Mouse (Mus musculus): ENCODE data around the gene Reep3. TPM values are rescaled to one million over a fixed set of nuclear protein-coding genes. Genes with fewer than 3 reads are reported as not detected.
A peak's percentile ranks its signal among the peaks of the same experiment; 100 is the strongest.

Reep3 gene
- 35.7 and 38.2 TPM in 2 replicates for polyA plus RNA-seq (2014; fragmentation: Nextera tagmentation; extraction: Ambion mirVana)

- no peaks in the 10 kb centered on the region for H3K9me3 ChIP-seq (ENCODE audit: control insufficient read depth, low read length)
- peaks cover 25% of the 10 kb centered on the region for H3K4me1 ChIP-seq (replicated peaks; ENCODE audit: control insufficient read depth, insufficient read depth, low read length)
- H3K4me2 ChIP-seq (ENCODE audit: low read length), result peak within 1 kb of the TSS; percentile 83
- H3K4me3 ChIP-seq (ENCODE audit: low read depth, low read length), result peak within 1 kb of the TSS; percentile 90
- H3K27me3 ChIP-seq (replicated peaks; ENCODE audit: control insufficient read depth, insufficient read depth, low read length), result no peaks in the 10 kb centered on the region
- H3K27ac ChIP-seq (ENCODE audit: low read depth), result peak within 1 kb of the TSS; percentile 99
- DNase-seq (ENCODE audit: low spot score), result peak; percentile 89
- WGBS, result under 1% methylated on average over 85 of the region's 97 CpGs
- H3K9ac ChIP-seq (ENCODE audit: low read length), result peak within 1 kb of the TSS; percentile 100
- no peaks in the 10 kb centered on the region for H3K36me3 ChIP-seq (ENCODE audit: control insufficient read depth, insufficient read depth, low read length)
- ATAC-seq (replicated peaks; ENCODE audit: low FRiP score, low TSS enrichment, low read depth), result peak; percentile 81
These were observed at the start of gene Reep3 for GRCm38 (mm10) chr10:67096621-67097436. Gene Reep3, minus strand, starts transcription at chr10:67096945.

- Histone ChIP-seq H3K4me2 (ENCODE audit: low read length) (no peak overlapping the region), H3K4me3 (ENCODE audit: low read depth, low read length) (no peak overlapping the region), H3K36me3 (ENCODE audit: control insufficient read depth, insufficient read depth, low read length) (no peaks in the 10 kb centered on the region), H3K27ac (ENCODE audit: low read depth) (no peak overlapping the region), H3K4me1 (replicated peaks; ENCODE audit: control insufficient read depth, insufficient read depth, low read length) (no peaks in the 10 kb centered on the region), H3K27me3 (replicated peaks; ENCODE audit: control insufficient read depth, insufficient read depth, low read length) (no peaks in the 10 kb centered on the region), H3K9ac (ENCODE audit: low read length) (no peak overlapping the region), H3K9me3 (ENCODE audit: control insufficient read depth, low read length) (no peaks in the 10 kb centered on the region)
- 77% methylated on average over 4 of the region's 4 CpGs for WGBS
- DNase-seq (ENCODE audit: low spot score), result no peak
- ATAC-seq (replicated peaks; ENCODE audit: low FRiP score, low TSS enrichment, low read depth), result no peak
These were observed 48.9 kb upstream of the Reep3 start for GRCm38 (mm10) chr10:67145623-67146022.

- H3K4me2 ChIP-seq (ENCODE audit: low read length), result no peak overlapping the region
- DNase-seq (ENCODE audit: low spot score) (no peak), ATAC-seq (replicated peaks; ENCODE audit: low FRiP score, low TSS enrichment, low read depth) (no peak)
- H3K27ac ChIP-seq (ENCODE audit: low read depth), result no peak overlapping the region
- H3K4me3 ChIP-seq (ENCODE audit: low read depth, low read length), result no peak overlapping the region
- H3K27me3 ChIP-seq (replicated peaks; ENCODE audit: control insufficient read depth, insufficient read depth, low read length), result no peaks in the 10 kb centered on the region
- no peaks in the 10 kb centered on the region for H3K9me3 ChIP-seq (ENCODE audit: control insufficient read depth, low read length)
- H3K36me3 ChIP-seq (ENCODE audit: control insufficient read depth, insufficient read depth, low read length), result no peaks in the 10 kb centered on the region
- WGBS, result 63% methylated on average over 2 of the region's 2 CpGs
- no peak overlapping the region for H3K9ac ChIP-seq (ENCODE audit: low read length)
- no peaks in the 10 kb centered on the region for H3K4me1 ChIP-seq (replicated peaks; ENCODE audit: control insufficient read depth, insufficient read depth, low read length)
These were observed 47.5 kb upstream of the Reep3 start for GRCm38 (mm10) chr10:67144269-67144668.

GRCm38 (mm10) chr10:67143661-67144060 lies 46.9 kb upstream of the Reep3 start:
- DNase-seq (ENCODE audit: low spot score) (no peak), ATAC-seq (replicated peaks; ENCODE audit: low FRiP score, low TSS enrichment, low read depth) (no peak)
- no peaks in the 10 kb centered on the region for H3K4me1 ChIP-seq (replicated peaks; ENCODE audit: control insufficient read depth, insufficient read depth, low read length)
- no peaks in the 10 kb centered on the region for H3K27me3 ChIP-seq (replicated peaks; ENCODE audit: control insufficient read depth, insufficient read depth, low read length)
- no peak overlapping the region for H3K9ac ChIP-seq (ENCODE audit: low read length)
- H3K4me2 ChIP-seq (ENCODE audit: low read length), result no peak overlapping the region
- no peak overlapping the region for H3K4me3 ChIP-seq (ENCODE audit: low read depth, low read length)
- no peaks in the 10 kb centered on the region for H3K36me3 ChIP-seq (ENCODE audit: control insufficient read depth, insufficient read depth, low read length)
- H3K27ac ChIP-seq (ENCODE audit: low read depth), result no peak overlapping the region
- no peaks in the 10 kb centered on the region for H3K9me3 ChIP-seq (ENCODE audit: control insufficient read depth, low read length)

GRCm38 (mm10) chr10:67137437-67137836 lies 40.7 kb upstream of the Reep3 start:
- Histone ChIP-seq H3K9me3 (ENCODE audit: control insufficient read depth, low read length) (no peaks in the 10 kb centered on the region), H3K9ac (ENCODE audit: low read length) (no peak overlapping the region), H3K4me3 (ENCODE audit: low read depth, low read length) (no peak overlapping the region), H3K4me1 (replicated peaks; ENCODE audit: control insufficient read depth, insufficient read depth, low read length) (no peaks in the 10 kb centered on the region), H3K27ac (ENCODE audit: low read depth) (no peak overlapping the region), H3K27me3 (replicated peaks; ENCODE audit: control insufficient read depth, insufficient read depth, low read length) (no peaks in the 10 kb centered on the region), H3K36me3 (ENCODE audit: control insufficient read depth, insufficient read depth, low read length) (no peaks in the 10 kb centered on the region), H3K4me2 (ENCODE audit: low read length) (no peak overlapping the region)
- ATAC-seq (replicated peaks; ENCODE audit: low FRiP score, low TSS enrichment, low read depth) (no peak), DNase-seq (ENCODE audit: low spot score) (no peak)
- WGBS, result 90% methylated on average over 2 of the region's 2 CpGs

GRCm38 (mm10) chr10:67134322-67134721 lies 37.6 kb upstream of the Reep3 start:
- 92% methylated on average over 2 of the region's 2 CpGs for WGBS
- no peak overlapping the region for H3K4me3 ChIP-seq (ENCODE audit: low read depth, low read length)

GRCm38 (mm10) chr10:67131709-67132108 lies 35.0 kb upstream of the Reep3 start:
- Histone ChIP-seq H3K4me1 (replicated peaks; ENCODE audit: control insufficient read depth, insufficient read depth, low read length) (peaks cover 10% of the 10 kb centered on the region), H3K4me2 (ENCODE audit: low read length) (no peak overlapping the region), H3K27ac (ENCODE audit: low read depth) (no peak overlapping the region), H3K9me3 (ENCODE audit: control insufficient read depth, low read length) (no peaks in the 10 kb centered on the region), H3K27me3 (replicated peaks; ENCODE audit: control insufficient read depth, insufficient read depth, low read length) (no peaks in the 10 kb centered on the region), H3K9ac (ENCODE audit: low read length) (no peak overlapping the region), H3K4me3 (ENCODE audit: low read depth, low read length) (no peak overlapping the region), H3K36me3 (ENCODE audit: control insufficient read depth, insufficient read depth, low read length) (no peaks in the 10 kb centered on the region)
- WGBS, result 77% methylated on average over 1 of the region's 1 CpGs
- ATAC-seq (replicated peaks; ENCODE audit: low FRiP score, low TSS enrichment, low read depth) (no peak), DNase-seq (ENCODE audit: low spot score) (no peak)

More at GRCm38 (mm10) chr10:67134322-67134721, 37.6 kb upstream of the Reep3 start:
- Histone ChIP-seq H3K36me3 (ENCODE audit: control insufficient read depth, insufficient read depth, low read length) (no peaks in the 10 kb centered on the region), H3K4me2 (ENCODE audit: low read length) (no peak overlapping the region), H3K9me3 (ENCODE audit: control insufficient read depth, low read length) (no peaks in the 10 kb centered on the region), H3K27me3 (replicated peaks; ENCODE audit: control insufficient read depth, insufficient read depth, low read length) (no peaks in the 10 kb centered on the region), H3K4me1 (replicated peaks; ENCODE audit: control insufficient read depth, insufficient read depth, low read length) (no peaks in the 10 kb centered on the region), H3K27ac (ENCODE audit: low read depth) (no peak overlapping the region), H3K9ac (ENCODE audit: low read length) (no peak overlapping the region)
- DNase-seq (ENCODE audit: low spot score), result no peak
- no peak for ATAC-seq (replicated peaks; ENCODE audit: low FRiP score, low TSS enrichment, low read depth)

GRCm38 (mm10) chr10:67129531-67129930 lies 32.8 kb upstream of the Reep3 start:
- Histone ChIP-seq H3K4me3 (ENCODE audit: low read depth, low read length) (no peak overlapping the region), H3K4me2 (ENCODE audit: low read length) (no peak overlapping the region), H3K9me3 (ENCODE audit: control insufficient read depth, low read length) (no peaks in the 10 kb centered on the region), H3K27ac (ENCODE audit: low read depth) (no peak overlapping the region), H3K9ac (ENCODE audit: low read length) (no peak overlapping the region), H3K27me3 (replicated peaks; ENCODE audit: control insufficient read depth, insufficient read depth, low read length) (no peaks in the 10 kb centered on the region), H3K36me3 (ENCODE audit: control insufficient read depth, insufficient read depth, low read length) (no peaks in the 10 kb centered on the region), H3K4me1 (replicated peaks; ENCODE audit: control insufficient read depth, insufficient read depth, low read length) (peaks cover 10% of the 10 kb centered on the region)
- ATAC-seq (replicated peaks; ENCODE audit: low FRiP score, low TSS enrichment, low read depth) (no peak), DNase-seq (ENCODE audit: low spot score) (no peak)
- 73% methylated on average over 1 of the region's 1 CpGs for WGBS

Data from intestine, embryonic 14.5 days (tissue).